Mouse (Mus musculus) cerebellum, adult 11 months (tissue): Measurements from ENCODE around the gene Tlr13.
"Not testable (repeated sequence)": the region's sequence is repeated elsewhere in the genome, so short reads cannot be mapped to it uniquely, and the experiment has no call there.

Experiments
- DNase-seq: peaks from one replicate; pipeline ENCODE4 v3.0.0; 2022

Tlr13 gene

GRCm38 (mm10) chrX:106186713-106187649 lies 44.0 kb downstream of the Tlr13 start, which contains the start of gene Pgk1:
Pgk1 (plus strand) TSS chrX:106187100.
- DNase-seq = peak; percentile 85

GRCm38 (mm10) chrX:106187737-106188136 lies 44.7 kb downstream of the Tlr13 start:
- peak; percentile 17 for DNase-seq

GRCm38 (mm10) chrX:106189356-106189755 lies 46.4 kb downstream of the Tlr13 start:
- no peak for DNase-seq

- no peak for DNase-seq
Observed at GRCm38 (mm10) chrX:106190091-106190490, 47.1 kb downstream of the Tlr13 start.

- DNase-seq = not testable (repeated sequence)
Observed at GRCm38 (mm10) chrX:106194361-106194760, 51.4 kb downstream of the Tlr13 start.

GRCm38 (mm10) chrX:106197308-106197707 lies 54.3 kb downstream of the Tlr13 start:
- no peak for DNase-seq

GRCm38 (mm10) chrX:106198904-106199303 lies 55.9 kb downstream of the Tlr13 start:
- no peak for DNase-seq

GRCm38 (mm10) chrX:106209100-106209499 lies 66.1 kb downstream of the Tlr13 start:
- no peak for DNase-seq
